Mouse (Mus musculus) frontal cortex, postnatal 10 days (tissue): ENCODE measurements around the gene Scd2.
A peak's percentile ranks its signal among the peaks of the same experiment; 100 is the strongest.
"Not testable (repeated sequence)": the region's sequence is repeated elsewhere in the genome, so short reads cannot be mapped to it uniquely, and the experiment has no call there.

Experiments used
- DNase-seq, 2 experiments: peaks; one replicate each; pipeline ENCODE4 v3.0.0; 2022; ENCODE audit warnings: low spot score in 2 of 2, mixed read lengths in 1 of 2

Scd2 gene

DNA sequence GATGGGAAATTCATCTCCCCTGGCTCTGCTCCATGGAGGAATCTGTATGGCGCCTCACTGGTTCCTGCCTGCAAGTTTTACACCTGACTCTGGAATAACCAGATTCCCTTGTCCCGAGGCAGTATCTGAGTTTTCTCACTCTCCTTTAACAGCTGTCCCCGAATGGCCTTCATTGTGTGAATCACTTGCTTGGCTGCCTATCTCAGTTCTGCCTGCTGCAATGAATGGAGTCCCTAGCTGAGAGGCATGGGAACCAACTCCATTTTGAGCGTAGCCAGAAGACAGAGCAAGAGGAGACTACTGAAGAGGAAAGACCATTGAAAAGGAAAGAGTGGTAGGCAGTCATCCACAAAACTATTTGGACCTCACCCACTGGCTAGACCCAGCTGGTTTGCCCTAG is 19.8 kb upstream of the Scd2 start:
- no peak for DNase-seq

DNA sequence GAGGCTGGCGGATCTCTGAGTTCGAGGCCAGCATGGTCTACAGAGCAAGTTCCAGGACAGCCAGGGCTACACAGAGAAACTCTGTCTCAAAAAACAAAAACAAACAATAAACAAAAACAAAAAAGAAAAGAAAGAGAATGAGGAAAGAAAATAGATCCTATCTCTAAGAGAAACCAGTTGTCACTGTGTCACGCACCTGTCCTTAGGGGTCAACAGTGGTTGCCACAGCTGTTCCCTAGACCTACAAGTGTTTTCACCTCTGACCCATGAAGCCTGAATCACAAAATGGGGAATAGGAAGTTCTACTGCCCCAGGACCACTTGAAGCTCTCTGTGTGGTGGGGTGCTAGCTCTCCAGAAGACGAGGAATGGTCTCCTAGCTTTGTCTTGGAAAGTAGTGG is 19.0 kb upstream of the Scd2 start:
- DNase-seq = no peak

DNA sequence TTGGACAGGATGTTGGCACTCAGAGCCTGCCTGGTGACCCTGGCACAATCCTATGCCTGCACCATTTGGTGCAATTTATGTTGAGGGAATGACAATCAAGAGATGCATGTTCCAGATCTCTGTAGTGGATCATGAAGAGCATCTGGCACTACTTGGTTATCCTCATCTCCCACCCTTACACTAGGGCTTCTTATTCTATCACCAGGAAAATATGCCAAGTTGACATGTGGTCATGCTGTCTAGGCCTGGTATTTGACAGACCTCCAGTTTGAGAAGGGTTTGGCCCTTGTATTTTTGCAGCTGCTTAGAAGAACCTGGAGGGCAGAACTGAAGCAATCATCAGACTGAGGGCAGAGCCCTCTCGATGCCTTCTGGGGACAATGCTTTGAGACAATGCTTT is 18.1 kb upstream of the Scd2 start:
- DNase-seq = no peak

DNA sequence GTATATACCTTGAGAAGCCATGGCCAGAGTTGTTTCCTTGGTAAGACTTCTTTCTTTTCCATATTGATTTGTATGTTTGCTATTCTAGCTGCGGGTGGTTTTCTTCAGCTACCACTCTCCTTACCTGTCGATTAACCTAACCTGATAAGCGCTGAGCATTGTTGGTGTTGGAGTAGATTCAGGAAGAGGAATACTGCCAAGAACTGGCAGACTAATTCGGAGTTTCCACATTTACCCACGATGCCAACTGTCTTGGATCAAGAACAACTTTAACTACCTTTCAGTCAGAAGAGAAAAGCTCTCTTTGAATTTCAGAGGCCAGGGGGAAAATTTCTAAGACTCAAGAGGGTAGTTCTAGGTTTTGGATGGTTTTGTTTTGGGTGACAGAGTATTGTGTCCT is 16.6 kb upstream of the Scd2 start:
- no peak for DNase-seq

GRCm38 (mm10) chr19:44277931-44278330 is 15.5 kb upstream of the Scd2 start:
- no peak for DNase-seq

DNA sequence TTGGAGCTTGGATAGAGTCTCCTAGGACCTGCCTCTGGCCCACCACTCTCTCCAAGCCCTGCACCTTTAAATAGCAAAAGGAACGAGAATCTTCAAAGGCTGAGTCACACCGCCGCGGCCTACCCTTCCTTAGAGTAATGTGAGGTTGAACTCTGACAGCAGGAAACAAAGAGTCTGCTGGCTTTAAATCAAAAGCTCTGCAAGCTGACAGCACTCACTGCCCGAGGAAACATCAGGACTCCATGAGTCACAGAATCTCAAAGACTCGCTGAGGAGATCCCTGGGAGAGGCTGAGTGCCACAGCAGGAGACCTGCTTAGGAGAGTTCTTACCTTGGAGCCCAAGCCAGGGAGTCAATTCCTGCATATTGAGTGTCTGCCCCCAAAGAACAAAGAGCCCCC is 12.7 kb upstream of the Scd2 start:
- DNase-seq = no peak

DNA sequence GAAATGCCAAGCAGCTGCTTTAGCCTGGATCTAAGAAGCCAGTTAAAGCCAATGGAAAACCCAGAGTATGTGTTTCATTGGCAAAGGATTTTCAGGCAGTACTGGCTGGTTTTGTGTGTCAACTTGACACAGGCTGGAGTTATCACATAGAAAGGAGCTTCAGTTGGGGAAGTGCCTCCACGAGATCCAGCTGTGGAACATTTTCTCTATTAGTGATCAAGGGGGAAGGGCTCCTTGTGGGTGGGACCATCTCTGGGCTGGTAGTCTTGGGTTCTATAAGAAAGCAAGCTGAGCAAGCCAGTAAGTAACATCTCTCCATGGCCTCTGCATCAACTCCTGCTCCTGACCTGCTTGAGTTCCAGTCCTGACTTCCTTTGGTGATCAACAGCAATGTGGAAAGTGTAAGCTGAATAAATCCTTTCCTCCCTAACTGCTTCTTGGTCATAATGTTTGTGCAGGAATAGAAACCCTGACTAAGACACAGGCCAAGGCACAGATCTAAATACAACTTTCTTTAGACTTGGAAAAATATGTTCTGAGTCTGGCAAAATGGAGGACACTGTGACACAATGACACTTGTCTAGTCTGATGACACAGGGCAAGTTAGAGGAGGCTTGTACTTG is 11.5 kb upstream of the Scd2 start:
- DNase-seq = not testable (repeated sequence)

DNA sequence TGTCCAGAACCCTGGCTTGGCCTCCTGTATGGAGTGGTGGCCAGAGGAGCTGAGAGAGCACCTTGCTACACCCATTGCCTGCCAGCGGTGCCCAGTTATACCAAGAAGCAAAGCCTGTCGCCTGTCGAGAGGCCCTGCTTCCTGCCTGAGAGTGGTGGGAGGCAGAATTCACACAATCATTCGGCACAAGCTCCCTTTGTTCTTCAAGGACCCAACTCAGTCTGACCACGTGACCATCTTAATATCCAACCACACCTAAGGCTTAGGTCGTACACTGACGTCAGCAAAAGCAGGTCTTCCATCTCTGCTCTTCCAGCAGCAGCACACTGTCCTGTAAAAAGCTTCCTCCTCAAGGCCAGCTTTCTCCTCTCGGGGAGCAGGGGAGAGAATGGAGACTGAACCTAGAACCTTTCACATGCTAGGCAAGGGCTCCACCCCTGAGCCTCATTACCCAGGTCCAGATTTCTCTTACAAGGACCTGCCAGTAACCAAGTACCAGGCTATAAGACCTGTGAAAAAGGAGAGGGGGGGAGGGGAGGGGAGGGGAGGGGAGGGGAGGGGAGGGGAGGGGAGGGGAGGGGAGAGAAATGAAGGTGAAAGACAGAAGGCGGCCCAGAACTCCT is 10.8 kb upstream of the Scd2 start:
- no peak for DNase-seq

GRCm38 (mm10) chr19:44283157-44284024 is 10.1 kb upstream of the Scd2 start:
- no peak for DNase-seq

DNA sequence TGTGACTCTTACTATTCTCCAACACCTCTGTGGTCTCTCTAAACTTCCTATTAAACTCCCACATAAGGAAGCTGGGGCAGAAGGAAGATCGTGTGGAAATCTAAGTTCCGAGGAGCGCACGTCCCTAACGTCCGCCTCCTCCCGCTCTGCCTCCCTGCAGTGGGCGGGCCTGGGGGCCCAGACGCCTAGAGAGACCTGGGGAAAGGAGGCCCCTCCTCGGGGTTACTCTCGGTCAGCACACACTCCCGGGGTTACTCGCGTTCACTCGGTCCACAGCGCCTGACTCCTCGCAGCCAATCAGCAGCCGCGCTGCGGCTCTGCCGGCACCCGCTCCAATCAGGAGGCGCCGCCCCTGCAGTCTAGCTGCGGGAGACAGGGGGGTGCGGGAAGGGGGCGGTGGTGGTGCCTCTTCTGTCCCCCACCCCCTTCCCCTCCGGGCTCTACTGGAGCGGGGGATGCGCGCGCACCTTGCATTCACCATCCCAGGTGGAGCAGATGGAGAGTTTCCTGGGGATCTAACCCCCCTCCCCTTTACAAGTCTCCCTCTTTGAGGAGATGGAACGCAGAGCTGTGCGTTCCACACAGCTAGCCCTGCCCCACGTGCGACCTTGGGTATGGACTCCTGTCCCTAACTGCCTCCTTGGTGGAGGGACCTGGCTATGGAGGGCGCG is 9.3 kb upstream of the Scd2 start:
- peak; percentile 92 to 93 for DNase-seq

- no peak for DNase-seq
These were observed 8.8 kb upstream of the Scd2 start for GRCm38 (mm10) chr19:44284723-44285122.

GRCm38 (mm10) chr19:44285554-44285953 is 7.9 kb upstream of the Scd2 start:
- DNase-seq = no peak

- no peak for DNase-seq
These were observed 7.4 kb upstream of the Scd2 start for GRCm38 (mm10) chr19:44286109-44286508.

DNA sequence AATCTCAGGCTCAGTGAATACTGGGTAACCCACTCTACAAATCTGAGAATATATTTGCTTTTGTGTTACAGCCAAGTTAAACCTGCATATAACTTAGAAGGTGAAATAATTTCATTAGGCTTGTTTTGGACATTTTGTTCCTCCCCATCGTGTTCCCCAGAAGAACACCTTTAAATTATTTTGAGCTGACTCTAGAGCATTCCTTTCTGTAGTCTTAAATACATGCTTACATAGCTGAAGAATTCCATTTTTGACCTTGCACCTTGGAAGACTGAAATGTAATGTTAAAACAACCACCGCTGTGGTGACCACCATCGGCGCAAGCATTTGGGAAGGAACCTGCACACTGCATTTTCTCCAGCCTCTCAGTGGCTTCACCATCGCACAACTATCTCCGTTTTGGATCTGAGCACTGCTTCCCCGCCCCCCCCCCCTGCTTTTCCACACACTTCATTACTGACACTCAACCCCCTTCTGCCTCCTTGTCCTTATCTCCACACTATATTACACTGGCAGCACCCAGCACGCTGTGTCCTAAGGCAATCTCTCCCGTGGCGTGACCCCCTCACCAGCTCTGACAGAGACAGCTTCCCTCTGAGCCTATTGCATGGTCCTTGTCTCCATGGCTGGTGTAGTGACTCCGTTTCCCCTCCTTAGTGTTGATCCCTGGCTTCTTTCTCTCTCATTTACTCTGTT is 5.9 kb upstream of the Scd2 start:
- no peak for DNase-seq

GRCm38 (mm10) chr19:44292083-44292482 is 1.4 kb upstream of the Scd2 start:
- DNase-seq = no peak

DNA sequence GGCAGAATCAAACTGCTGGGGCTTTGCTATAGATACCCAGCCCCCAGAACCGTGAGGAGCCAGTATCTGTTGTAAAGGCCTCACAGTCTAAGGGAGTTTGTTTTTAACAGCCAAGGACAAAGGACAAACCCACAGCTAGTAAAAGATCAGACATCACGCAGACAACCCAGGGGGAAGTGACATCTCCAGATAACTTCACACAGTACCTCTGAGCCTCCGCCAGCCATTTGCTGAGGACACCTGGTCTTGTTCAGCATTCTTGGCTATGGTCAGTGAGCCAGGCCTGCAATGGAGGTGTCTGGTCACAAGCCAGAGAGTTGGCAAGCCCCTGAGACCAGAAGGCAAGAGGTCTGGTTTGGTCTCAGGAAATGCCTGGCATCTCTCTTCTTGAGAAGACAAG is 991 bp upstream of the Scd2 start:
- DNase-seq = no peak

GRCm38 (mm10) chr19:44293769-44294551 is 486 bp downstream of the Scd2 start:
- DNase-seq = peak; percentile 93 to 96

DNA sequence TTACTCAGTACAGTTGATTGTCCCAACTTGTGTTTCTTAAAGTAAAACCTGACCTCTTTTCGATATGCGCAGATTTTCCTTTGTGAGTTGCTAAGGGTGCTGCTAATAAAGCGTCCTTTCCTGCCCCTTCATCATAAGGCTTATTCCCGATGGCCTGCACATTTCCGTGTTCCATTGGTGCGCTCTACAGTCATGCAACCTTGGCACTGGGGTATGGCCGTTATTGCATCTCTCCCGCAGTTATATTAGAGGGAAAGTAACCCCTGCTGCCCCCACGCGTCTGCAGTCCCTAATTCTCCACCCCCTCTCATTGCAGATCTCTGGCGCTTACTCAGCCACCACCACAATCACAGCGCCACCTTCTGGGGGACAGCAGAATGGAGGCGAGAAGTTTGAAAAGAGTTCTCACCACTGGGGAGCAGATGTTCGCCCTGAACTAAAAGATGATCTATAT is 1.1 kb downstream of the Scd2 start:
- DNase-seq = peak; percentile 76 to 87

- DNase-seq = no peak
These were observed 1.8 kb downstream of the Scd2 start for GRCm38 (mm10) chr19:44295251-44295650.

DNA sequence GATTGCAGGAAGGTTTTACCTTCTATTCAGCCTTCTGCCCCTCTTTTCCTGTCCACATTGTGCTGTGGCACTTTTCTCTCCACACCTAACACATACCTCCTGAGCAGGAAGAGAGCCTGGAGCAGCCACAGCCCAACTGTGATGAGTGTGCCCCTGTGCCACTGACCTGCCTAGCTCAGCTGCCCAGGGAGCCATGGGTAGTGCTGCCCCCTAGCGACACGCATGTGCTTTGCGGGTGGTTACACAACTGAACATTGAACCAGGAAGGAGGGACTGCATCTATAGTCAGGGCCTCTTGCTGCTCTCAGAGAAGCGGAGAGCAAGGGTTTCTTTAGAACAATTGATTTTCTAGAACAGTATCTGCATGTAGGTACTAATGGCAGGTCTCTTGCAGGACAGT is 2.3 kb downstream of the Scd2 start:
- peak; percentile 75 to 85 for DNase-seq

- DNase-seq = no peak
These were observed 2.7 kb downstream of the Scd2 start for GRCm38 (mm10) chr19:44296186-44296585.
